Mouse (Mus musculus) megakaryocyte, embryonic 14.5 days (primary cell): Measurements from ENCODE around the gene Nrbf2. TPM values are rescaled to one million over a fixed set of nuclear protein-coding genes. Genes with fewer than 3 reads are reported as not detected.

Experiments used
- H3K27me3 ChIP-seq: replicated peaks from 2 replicates; pipeline ENCODE3; 2012; ENCODE audit warnings: inconsistent platforms
- H3K36me3 ChIP-seq: replicated peaks from 2 replicates; pipeline ENCODE3; 2012; ENCODE audit warnings: low read length, inconsistent platforms, mixed read lengths
- H3K4me1 ChIP-seq: 2 replicates; pipeline ENCODE4 v1.6.1; 2012; ENCODE audit warnings: inconsistent platforms
- H3K4me3 ChIP-seq: replicated peaks from 2 replicates; pipeline ENCODE3; 2012; ENCODE audit warnings: moderate library complexity, mild to moderate bottlenecking, inconsistent platforms
- H3K9me3 ChIP-seq: 2 replicates; pipeline ENCODE4 v1.6.1; 2012; ENCODE audit warnings: inconsistent platforms
- FLI1 ChIP-seq: IDR thresholded peaks from 2 replicates; pipeline ENCODE4 v1.6.1; 2012; ENCODE audit warnings: low read length, inconsistent platforms, mixed read lengths
- GATA1 ChIP-seq: IDR thresholded peaks from 3 replicates; pipeline ENCODE4 v1.6.1; 2012; ENCODE audit warnings: mixed read lengths, low read length, inconsistent platforms, borderline replicate concordance
- polyA plus RNA-seq: library from polyadenylated mRNA; stranded (reverse); fragments of >175 nt; gene quantifications from 2 replicates; pipeline ENCODE4 v1.2.3, GENCODE M21; 2012; ENCODE audit warnings: low replicate concordance; ENCODE audit not compliant: insufficient read depth

Nrbf2 gene
- polyA plus RNA-seq, 1 experiment, result 44.9 TPM

- Histone ChIP-seq H3K36me3 (no peaks in the 10 kb centered on the region), H3K4me1 (peaks cover 49% of the 10 kb centered on the region), H3K4me3 (peak overlapping the region; percentile 33), H3K9me3 (no peaks in the 10 kb centered on the region), H3K27me3 (peaks cover 3% of the 10 kb centered on the region)
- TF ChIP-seq GATA1 (no peak), FLI1 (no peak)
These were observed 27.4 kb upstream of the Nrbf2 start for GRCm38 (mm10) chr10:67312456-67312855.

- H3K36me3 ChIP-seq, result no peaks in the 10 kb centered on the region
- H3K4me3 ChIP-seq, result peak overlapping the region; percentile 74
- H3K9me3 ChIP-seq, result no peaks in the 10 kb centered on the region
- no peak for TF ChIP-seq GATA1
- TF ChIP-seq FLI1, result no peak
- H3K4me1 ChIP-seq, result peaks cover 44% of the 10 kb centered on the region
- peaks cover 2% of the 10 kb centered on the region for H3K27me3 ChIP-seq
These were observed 26.3 kb upstream of the Nrbf2 start for GRCm38 (mm10) chr10:67311277-67311959.

- H3K27me3 ChIP-seq, result no peaks in the 10 kb centered on the region
- H3K4me3 ChIP-seq, result no peak overlapping the region
- H3K9me3 ChIP-seq, result no peaks in the 10 kb centered on the region
- H3K36me3 ChIP-seq, result no peaks in the 10 kb centered on the region
- TF ChIP-seq FLI1 (no peak), GATA1 (no peak)
- H3K4me1 ChIP-seq, result peaks cover 39% of the 10 kb centered on the region
These were observed 24.5 kb upstream of the Nrbf2 start for GRCm38 (mm10) chr10:67309483-67310138.

GRCm38 (mm10) chr10:67302340-67302739 is 17.2 kb upstream of the Nrbf2 start:
- TF ChIP-seq FLI1 (no peak), GATA1 (no peak)
- H3K27me3 ChIP-seq, result no peaks in the 10 kb centered on the region
- H3K36me3 ChIP-seq, result no peaks in the 10 kb centered on the region
- H3K4me1 ChIP-seq, result peaks cover 19% of the 10 kb centered on the region
- peaks cover 4% of the 10 kb centered on the region for H3K9me3 ChIP-seq
- H3K4me3 ChIP-seq, result no peak overlapping the region

GRCm38 (mm10) chr10:67301046-67301445 is 15.9 kb upstream of the Nrbf2 start:
- H3K4me3 ChIP-seq, result no peak overlapping the region
- H3K9me3 ChIP-seq, result peaks cover 4% of the 10 kb centered on the region
- H3K27me3 ChIP-seq, result no peaks in the 10 kb centered on the region
- no peak for TF ChIP-seq GATA1
- no peak for TF ChIP-seq FLI1
- H3K4me1 ChIP-seq, result peaks cover 26% of the 10 kb centered on the region
- H3K36me3 ChIP-seq, result no peaks in the 10 kb centered on the region

- H3K27me3 ChIP-seq, result no peaks in the 10 kb centered on the region
- TF ChIP-seq GATA1 (no peak), FLI1 (no peak)
- peaks cover 4% of the 10 kb centered on the region for H3K9me3 ChIP-seq
- no peaks in the 10 kb centered on the region for H3K36me3 ChIP-seq
- peaks cover 26% of the 10 kb centered on the region for H3K4me1 ChIP-seq
- no peak overlapping the region for H3K4me3 ChIP-seq
These were observed 14.2 kb upstream of the Nrbf2 start for GRCm38 (mm10) chr10:67299285-67299684.

GRCm38 (mm10) chr10:67298856-67299255 is 13.8 kb upstream of the Nrbf2 start:
- peaks cover 26% of the 10 kb centered on the region for H3K4me1 ChIP-seq
- H3K27me3 ChIP-seq, result no peaks in the 10 kb centered on the region
- H3K36me3 ChIP-seq, result no peaks in the 10 kb centered on the region
- H3K9me3 ChIP-seq, result no peaks in the 10 kb centered on the region
- H3K4me3 ChIP-seq, result no peak overlapping the region
- TF ChIP-seq GATA1, result no peak
- no peak for TF ChIP-seq FLI1

- Histone ChIP-seq H3K9me3 (no peaks in the 10 kb centered on the region), H3K4me3 (no peak overlapping the region), H3K36me3 (no peaks in the 10 kb centered on the region), H3K27me3 (no peaks in the 10 kb centered on the region), H3K4me1 (peaks cover 20% of the 10 kb centered on the region)
- TF ChIP-seq GATA1 (no peak), FLI1 (no peak)
These were observed 12.2 kb upstream of the Nrbf2 start for GRCm38 (mm10) chr10:67297175-67297855.

- H3K4me1 ChIP-seq, result peaks cover 20% of the 10 kb centered on the region
- H3K4me3 ChIP-seq, result no peak overlapping the region
- no peaks in the 10 kb centered on the region for H3K36me3 ChIP-seq
- no peaks in the 10 kb centered on the region for H3K9me3 ChIP-seq
- TF ChIP-seq GATA1 (no peak), FLI1 (no peak)
- no peaks in the 10 kb centered on the region for H3K27me3 ChIP-seq
These were observed 11.5 kb upstream of the Nrbf2 start for GRCm38 (mm10) chr10:67296482-67297152.
